Mouse (Mus musculus) retina, postnatal 1 day (tissue): Measurements from ENCODE around the gene Lmntd1.
A peak's percentile ranks its signal among the peaks of the same experiment; 100 is the strongest.

Experiments used
- DNase-seq: peaks from one replicate; pipeline ENCODE4 v3.0.0-alpha.2; 2012

Gene Lmntd1

GRCm38 (mm10) chr6:145557059-145557992 lies 56.8 kb downstream of the Lmntd1 start:
- DNase-seq: peak; percentile 23

GRCm38 (mm10) chr6:145553226-145553625 lies 60.9 kb downstream of the Lmntd1 start:
- DNase-seq: no peak

GRCm38 (mm10) chr6:145552817-145553216 lies 61.3 kb downstream of the Lmntd1 start:
- no peak for DNase-seq

- no peak for DNase-seq
Measured at GRCm38 (mm10) chr6:145550993-145551392, 63.1 kb downstream of the Lmntd1 start.

- peak; percentile 16 for DNase-seq
Measured at GRCm38 (mm10) chr6:145545927-145546641, 68.0 kb downstream of the Lmntd1 start.

GRCm38 (mm10) chr6:145544838-145545237 lies 69.3 kb downstream of the Lmntd1 start:
- DNase-seq: no peak

- no peak for DNase-seq
Measured at GRCm38 (mm10) chr6:145544304-145544703, 69.8 kb downstream of the Lmntd1 start.

GRCm38 (mm10) chr6:145539568-145539859 lies 74.6 kb downstream of the Lmntd1 start:
- no peak for DNase-seq

- no peak for DNase-seq
Measured at GRCm38 (mm10) chr6:145538787-145539567, 75.1 kb downstream of the Lmntd1 start.

- DNase-seq: no peak
Measured at GRCm38 (mm10) chr6:145530464-145530863, 83.7 kb downstream of the Lmntd1 start.

- DNase-seq: no peak
Measured at GRCm38 (mm10) chr6:145523337-145523736, 90.8 kb downstream of the Lmntd1 start.

- no peak for DNase-seq
Measured at GRCm38 (mm10) chr6:145522617-145523016, 91.5 kb downstream of the Lmntd1 start.

GRCm38 (mm10) chr6:145517002-145517401 lies 97.1 kb downstream of the Lmntd1 start:
- DNase-seq: peak; percentile 15

GRCm38 (mm10) chr6:145515859-145516581 lies 98.1 kb downstream of the Lmntd1 start:
- peak; percentile 18 for DNase-seq

GRCm38 (mm10) chr6:145511265-145511664 lies 102.9 kb downstream of the Lmntd1 start:
- DNase-seq: no peak

- no peak for DNase-seq
Measured at GRCm38 (mm10) chr6:145508828-145509227, 105.3 kb downstream of the Lmntd1 start.

- DNase-seq: no peak
Measured at GRCm38 (mm10) chr6:145501751-145502150, 112.4 kb downstream of the Lmntd1 start.

GRCm38 (mm10) chr6:145499574-145500546 lies 114.3 kb downstream of the Lmntd1 start:
- no peak for DNase-seq

GRCm38 (mm10) chr6:145495731-145496130 lies 118.4 kb downstream of the Lmntd1 start:
- no peak for DNase-seq

- DNase-seq: no peak
Measured at GRCm38 (mm10) chr6:145488251-145488650, 125.9 kb downstream of the Lmntd1 start.

- DNase-seq: no peak
Measured at GRCm38 (mm10) chr6:145485986-145486605, 128.0 kb downstream of the Lmntd1 start.
